Mouse (Mus musculus): ENCODE measurements around the gene Ankrd52.

The Ankrd52 gene

DNA sequence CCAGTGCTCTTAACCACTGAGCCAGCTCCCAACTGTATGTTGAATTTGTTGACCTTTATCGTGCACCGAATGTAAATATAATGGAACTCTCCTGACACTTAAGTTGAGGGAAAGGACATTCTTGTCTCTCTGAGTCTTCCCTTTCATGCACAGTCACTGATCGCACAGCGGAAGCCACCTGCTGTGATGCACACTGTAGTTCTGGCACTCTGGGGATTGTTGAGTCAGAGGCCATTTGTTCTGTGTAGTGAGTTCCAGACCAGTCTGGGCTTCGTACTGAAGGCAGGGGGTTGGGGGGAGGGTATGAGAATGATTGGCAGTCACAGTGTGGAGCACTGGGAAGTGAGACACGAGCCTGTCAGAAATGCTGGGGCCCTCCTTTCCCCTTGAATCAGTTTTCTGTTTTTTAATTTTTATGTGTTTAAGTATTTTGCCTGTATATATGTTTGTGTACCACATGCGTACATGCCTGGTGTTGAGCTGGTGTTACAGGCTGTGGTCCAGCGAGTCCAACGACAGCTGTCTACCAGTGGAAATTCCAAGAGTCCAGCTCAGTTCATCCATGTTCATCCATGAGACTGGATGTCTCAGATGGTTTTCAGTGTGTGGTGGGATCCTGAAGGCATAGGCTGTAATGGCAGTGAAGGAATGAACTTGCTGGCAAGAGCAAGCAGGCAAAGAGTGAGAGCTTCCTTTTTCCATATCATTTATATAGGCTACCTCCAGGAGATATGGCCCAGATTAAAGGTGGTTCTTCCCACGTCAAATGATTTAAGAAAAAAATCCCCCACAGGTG is 64.6 kb downstream of the Ankrd52 start:
- peak; percentile 40 to 66 for DNase-seq

DNA sequence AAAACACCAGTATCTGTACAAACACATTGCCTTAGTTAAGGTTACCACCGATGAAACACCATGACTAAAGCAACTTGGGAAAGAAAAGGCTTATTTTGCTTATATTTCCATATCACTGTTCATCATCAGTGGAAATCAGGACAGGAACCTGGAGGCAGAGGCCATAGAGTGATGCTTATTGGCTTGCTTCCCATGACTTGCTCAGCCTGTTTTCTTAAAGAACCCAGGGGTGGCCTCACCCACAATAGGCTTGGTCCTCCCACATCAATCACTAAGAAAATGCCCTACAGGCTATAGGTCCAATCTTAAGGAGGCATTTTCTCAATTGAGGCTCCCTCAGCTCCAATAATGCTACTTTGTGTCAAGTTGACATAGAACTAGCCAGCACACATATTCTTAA is 65.8 kb downstream of the Ankrd52 start:
- DNase-seq, result no peak

DNA sequence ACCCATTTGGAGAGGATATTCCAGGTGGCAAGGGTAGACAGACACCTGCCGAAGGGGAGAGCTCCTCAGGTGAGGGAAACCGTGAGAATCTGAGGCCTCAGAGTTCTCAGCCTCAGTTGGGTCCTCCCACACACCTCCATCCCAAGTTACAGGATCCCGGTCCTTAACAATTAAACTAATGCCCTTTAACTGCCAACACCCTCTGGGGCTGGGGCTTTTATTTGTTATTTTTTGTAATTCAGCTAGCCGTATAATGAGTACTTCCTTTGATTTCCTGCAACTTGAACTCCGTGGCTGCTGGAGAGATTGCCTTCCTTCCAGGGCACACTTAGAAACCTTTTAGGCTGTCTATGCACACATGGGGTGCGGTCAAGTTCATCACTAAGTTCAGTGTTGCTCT is 67.4 kb downstream of the Ankrd52 start:
- no peak for DNase-seq

DNA sequence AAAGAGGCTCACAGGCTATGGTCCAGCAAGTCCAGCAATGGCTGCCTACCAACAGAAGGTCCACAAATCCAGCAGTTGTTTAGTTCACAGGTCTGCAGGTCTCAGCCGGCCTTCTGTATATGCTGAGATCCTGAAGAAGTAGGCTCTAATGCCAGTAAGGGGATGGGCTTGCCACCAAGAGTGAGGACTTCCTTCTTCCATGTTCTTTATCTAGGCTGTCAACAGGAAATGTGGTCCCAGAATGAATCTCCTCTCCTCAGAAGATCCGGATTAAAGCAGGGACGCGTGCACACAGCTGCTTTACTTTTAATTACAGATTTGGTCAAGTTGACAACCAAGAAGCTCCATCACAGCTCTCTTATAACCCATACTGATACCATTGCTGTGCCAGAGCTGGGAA is 68.5 kb downstream of the Ankrd52 start:
- no peak for DNase-seq

DNA sequence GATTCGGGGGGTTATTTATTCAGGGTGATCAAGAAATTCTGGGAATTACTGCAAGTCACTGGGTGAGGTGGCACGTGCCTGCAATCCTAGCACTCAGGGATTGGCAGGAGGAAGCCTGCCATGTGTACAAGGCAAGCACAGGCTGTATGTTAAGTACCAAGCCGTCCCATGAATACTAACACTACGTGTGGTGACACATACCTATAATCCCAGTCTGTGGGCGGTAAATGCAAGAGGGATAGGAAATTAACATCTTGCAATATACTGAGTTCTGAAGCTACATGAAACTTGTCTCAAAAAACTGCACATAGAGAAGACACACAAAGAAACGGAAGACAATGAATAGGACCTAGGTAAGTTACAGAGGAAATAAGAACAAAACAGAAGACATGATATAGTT is 74.1 kb downstream of the Ankrd52 start:
- DNase-seq, result no peak

DNA sequence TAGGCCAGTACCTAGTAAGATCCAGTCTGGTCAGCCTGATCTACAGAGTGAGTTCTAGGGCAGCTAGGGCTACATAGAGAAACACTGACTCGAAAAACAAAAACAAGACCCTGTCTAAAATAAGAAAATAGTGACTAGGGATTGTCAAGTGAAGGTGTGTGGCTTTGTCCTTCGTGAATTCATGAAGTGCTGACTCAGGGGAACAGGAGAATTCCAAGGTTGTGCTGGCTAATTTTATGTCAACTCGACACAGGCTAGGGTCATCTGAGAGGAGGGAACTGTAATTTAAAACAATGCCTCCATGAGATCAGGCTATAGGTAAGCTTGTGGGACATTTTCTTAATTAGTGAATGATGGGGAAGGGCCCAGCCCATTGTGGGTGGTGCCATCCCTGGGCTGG is 77.6 kb downstream of the Ankrd52 start:
- DNase-seq, result no peak

DNA sequence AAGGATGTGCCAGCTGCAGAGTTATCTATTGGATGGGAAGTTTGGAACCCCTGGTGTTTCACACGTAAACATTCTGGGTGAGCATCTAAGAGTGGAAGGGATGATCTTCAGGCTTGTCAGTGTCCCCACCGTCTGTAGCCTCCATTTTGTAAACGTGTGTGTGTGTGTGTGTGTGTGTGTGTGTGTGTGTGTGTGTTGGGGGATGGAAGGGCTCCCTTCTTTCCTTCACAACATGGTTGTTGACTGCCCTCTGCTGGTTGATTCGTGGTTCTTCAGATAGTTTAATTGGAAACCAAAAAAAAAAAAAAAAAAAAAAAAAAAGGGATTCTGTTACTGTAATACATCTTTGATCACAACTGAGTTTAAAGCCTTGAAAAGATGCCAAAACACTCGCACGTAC is 78.4 kb downstream of the Ankrd52 start:
- DNase-seq, result peak; percentile 74 to 84

DNA sequence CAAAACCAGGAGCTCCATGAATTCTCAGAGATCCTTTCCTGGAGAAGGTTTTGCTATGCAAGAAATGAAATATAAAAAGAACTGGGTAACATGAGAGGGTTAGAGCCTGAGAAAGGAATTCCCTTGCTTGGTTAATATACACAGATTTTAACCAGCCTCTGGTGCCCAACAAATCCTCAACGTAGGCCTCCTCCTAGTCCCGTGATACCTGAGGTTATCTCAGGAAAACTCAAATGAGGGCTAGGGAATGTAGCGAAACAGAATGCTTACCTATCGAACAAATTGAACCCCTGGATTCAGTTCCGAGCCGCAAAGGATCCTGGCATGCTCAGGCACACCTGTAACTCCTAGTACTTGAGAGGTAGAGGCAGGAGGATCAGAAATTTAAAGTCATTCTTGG is 80.8 kb downstream of the Ankrd52 start:
- DNase-seq, result no peak

Measured in cerebellum, postnatal 25 days (tissue).